Mouse (Mus musculus) heart, adult 2 months (tissue): ENCODE data around the gene Mx1.

Experiments used
- CTCF ChIP-seq: fragments of 200-600 bp; IDR thresholded peaks from 2 replicates; pipeline ENCODE4 v1.8.1; 2022; ENCODE audit warnings: antibody characterized with exemption, mild to moderate bottlenecking, moderate library complexity
- EP300 ChIP-seq: fragments of 200-500 bp; IDR thresholded peaks from 2 replicates; pipeline ENCODE4 v1.6.1; 2011; ENCODE audit warnings: low read depth, low read length, control low read depth; ENCODE audit not compliant: insufficient read depth

DNA sequence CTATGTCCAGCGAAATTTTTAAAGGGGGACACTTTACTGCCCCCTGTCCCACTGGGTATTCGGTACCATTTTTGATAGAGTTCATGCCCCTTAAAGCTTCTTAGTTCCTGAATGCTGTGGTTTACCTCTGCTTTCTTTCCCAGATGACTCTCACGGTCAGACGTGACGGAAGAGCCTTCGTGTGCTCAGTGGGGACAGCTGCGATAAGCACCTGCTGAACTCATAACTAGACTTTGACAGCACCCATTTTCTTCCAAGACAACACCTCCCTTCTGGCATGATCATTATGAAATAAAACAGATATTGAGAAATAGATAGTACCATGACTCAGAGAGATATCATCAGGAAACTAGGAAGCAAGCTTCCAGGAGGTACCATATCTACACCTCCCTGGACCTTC is 36.7 kb upstream of the Mx1 start:
- TF ChIP-seq CTCF (no peak), EP300 (no peak)
